Mouse (Mus musculus) hindbrain, postnatal 0 days (tissue): ENCODE measurements around the gene Ush2a. TPM values are rescaled to one million over a fixed set of nuclear protein-coding genes. Genes with fewer than 3 reads are reported as not detected.

Experiments
- ATAC-seq: fragments of 200-750 bp; cut with Nextera tagmentation; 2 replicates; pipeline ENCODE4 v1.8.0; 2017; ENCODE audit warnings: mild to moderate bottlenecking, moderate TSS enrichment, moderate library complexity
- DNase-seq: peaks from one replicate; pipeline ENCODE4 v3.0.0-alpha.2; 2015; ENCODE audit warnings: low spot score
- H3K27ac ChIP-seq: fragments of 300-500 bp; sonication (generic); 2 replicates; pipeline ENCODE4 v1.5.1; 2014; ENCODE audit warnings: mild to moderate bottlenecking
- H3K27me3 ChIP-seq: fragments of 300-500 bp; sonication (generic); 2 replicates; pipeline ENCODE4 v1.6.1; 2014; ENCODE audit warnings: low read length, mixed read lengths; ENCODE audit not compliant: insufficient read depth
- H3K36me3 ChIP-seq: fragments of 300-500 bp; sonication (generic); 2 replicates; pipeline ENCODE4 v1.6.1; 2014; ENCODE audit warnings: low read length, mixed read lengths; ENCODE audit not compliant: insufficient read depth
- H3K4me1 ChIP-seq: fragments of 300-500 bp; sonication (generic); 2 replicates; pipeline ENCODE4 v1.6.1; 2014; ENCODE audit warnings: antibody characterized with exemption, low read length, mixed read lengths; ENCODE audit not compliant: insufficient read depth
- H3K4me2 ChIP-seq: fragments of 300-500 bp; sonication (generic); 2 replicates; pipeline ENCODE4 v1.6.1; 2014; ENCODE audit warnings: low read depth, mild to moderate bottlenecking, low read length, moderate library complexity, mixed read lengths
- H3K4me3 ChIP-seq: fragments of 300-500 bp; sonication (generic); 2 replicates; pipeline ENCODE4 v1.5.1; 2014; ENCODE audit warnings: low read length
- H3K9ac ChIP-seq: fragments of 300-500 bp; sonication (generic); replicated peaks from 2 replicates; pipeline ENCODE4 v1.6.1; 2014; ENCODE audit warnings: mild to moderate bottlenecking, low read length, moderate library complexity, mixed read lengths
- H3K9me3 ChIP-seq: fragments of 300-500 bp; sonication (generic); 2 replicates; pipeline ENCODE4 v1.6.1; 2016; ENCODE audit warnings: low read length, mixed read lengths
- CTCF ChIP-seq: IDR thresholded peaks from 2 replicates; pipeline ENCODE4 v1.5.1; 2016; ENCODE audit warnings: antibody characterized with exemption, control low read depth, low read depth
- WGBS: fragments of 180-500 bp; shearing (Covaris S2); extraction: QIAGEN DNeasy Blood & Tissue Kit; methylation state at CpG from one replicate; pipeline ENCODE4 v1.1.7; 2014; 5-methylcytosine and 5-hydroxymethylcytosine counted together
- polyA plus RNA-seq: library from polyadenylated mRNA; unstranded; fragments of >200 nt; fragmentation: Nextera tagmentation; extraction: Ambion mirVana; gene quantifications from 2 replicates; pipeline ENCODE4 v1.2.1, GENCODE M21; 2015
- total RNA-seq: library from RNA; depleted of rRNA; stranded (reverse); fragments of >200 nt; gene quantifications from 2 replicates; pipeline ENCODE4 v1.2.3, GENCODE M21; 2014

The Ush2a gene
- total and polyA plus RNA-seq, 2 experiments from 2014 or later, result 0.44 to 1.5 TPM

DNA sequence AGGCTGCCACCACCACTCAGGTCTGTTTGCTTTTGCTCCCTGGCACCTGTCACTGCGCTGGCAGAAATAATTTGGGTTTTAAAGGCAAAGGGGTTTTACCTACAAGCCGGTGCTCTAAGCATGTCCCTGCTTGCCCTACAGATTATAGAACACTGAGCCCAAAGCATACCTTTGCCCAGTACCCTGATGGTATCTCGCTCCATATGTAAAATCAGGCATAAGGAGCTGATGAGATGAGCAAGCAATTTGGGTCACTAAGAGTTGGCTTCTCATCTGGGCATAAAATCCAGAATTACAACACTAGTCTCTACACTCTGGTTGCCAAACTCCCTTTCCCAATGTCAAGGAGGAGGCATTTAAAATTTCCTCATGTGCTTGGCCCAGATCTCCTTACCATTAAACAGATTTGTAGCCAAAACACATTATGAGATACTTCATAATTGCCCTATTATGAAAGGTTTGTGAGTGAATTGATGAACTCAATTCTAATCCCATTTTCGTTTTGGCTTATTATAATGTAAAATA, 616.8 kb downstream of the Ush2a start:
- Histone ChIP-seq H3K4me1 (no peaks in the 10 kb centered on the region), H3K27me3 (no peaks in the 10 kb centered on the region), H3K9ac (no peak overlapping the region), H3K4me2 (no peak overlapping the region), H3K9me3 (no peaks in the 10 kb centered on the region), H3K4me3 (no peak overlapping the region), H3K36me3 (no peaks in the 10 kb centered on the region), H3K27ac (no peak overlapping the region)
- ATAC-seq (no peak), DNase-seq (no peak)
- 82% methylated on average over 4 of the region's 4 CpGs for WGBS
- TF ChIP-seq CTCF, result no peak

GRCm38 (mm10) chr1:188896906-188897551, 635.2 kb downstream of the Ush2a start:
- no peaks in the 10 kb centered on the region for H3K9me3 ChIP-seq
- H3K27ac ChIP-seq, result no peak overlapping the region
- ATAC-seq (no peak), DNase-seq (no peak)
- H3K9ac ChIP-seq, result no peak overlapping the region
- no peaks in the 10 kb centered on the region for H3K27me3 ChIP-seq
- no peaks in the 10 kb centered on the region for H3K4me1 ChIP-seq
- H3K36me3 ChIP-seq, result no peaks in the 10 kb centered on the region
- WGBS, result 58% methylated on average over 4 of the region's 4 CpGs
- TF ChIP-seq CTCF, result no peak
- H3K4me3 ChIP-seq, result no peak overlapping the region
- H3K4me2 ChIP-seq, result no peak overlapping the region

DNA sequence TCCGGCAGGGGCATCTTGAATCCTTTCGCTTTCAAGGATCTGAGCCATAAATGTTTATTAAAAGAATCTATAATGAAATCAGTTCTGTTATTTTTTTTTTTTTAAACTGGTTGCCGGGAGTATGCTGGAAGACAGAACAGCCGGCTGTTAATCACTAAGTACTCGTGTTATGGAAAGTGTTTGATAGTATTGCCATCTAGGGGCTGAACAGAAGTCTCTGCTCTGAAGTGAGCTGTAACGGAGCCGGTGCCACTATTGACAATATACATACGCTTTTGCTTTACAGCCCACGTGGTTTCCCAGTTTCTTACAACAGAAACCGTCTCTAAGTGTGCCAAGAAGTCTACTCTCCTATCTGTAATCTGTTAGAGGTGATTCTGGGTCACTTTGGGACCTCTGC, 642.3 kb downstream of the Ush2a start:
- H3K4me2 ChIP-seq, result no peak overlapping the region
- TF ChIP-seq CTCF, result peak; percentile 70
- no peak overlapping the region for H3K9ac ChIP-seq
- H3K4me1 ChIP-seq, result no peaks in the 10 kb centered on the region
- no peaks in the 10 kb centered on the region for H3K27me3 ChIP-seq
- no peaks in the 10 kb centered on the region for H3K9me3 ChIP-seq
- no peak overlapping the region for H3K4me3 ChIP-seq
- H3K36me3 ChIP-seq, result no peaks in the 10 kb centered on the region
- ATAC-seq, result peak; percentile 73; the same call in 1 of the 2 replicates
- H3K27ac ChIP-seq, result no peak overlapping the region
- peak; percentile 83 for DNase-seq
- 25% methylated on average over 10 of the region's 10 CpGs for WGBS

- Histone ChIP-seq H3K27ac (no peak overlapping the region), H3K9me3 (no peaks in the 10 kb centered on the region), H3K36me3 (no peaks in the 10 kb centered on the region), H3K27me3 (no peaks in the 10 kb centered on the region), H3K4me3 (no peak overlapping the region), H3K4me2 (no peak overlapping the region), H3K9ac (no peak overlapping the region), H3K4me1 (no peaks in the 10 kb centered on the region)
- ATAC-seq (no peak), DNase-seq (no peak)
- WGBS, result 83% methylated on average over 7 of the region's 7 CpGs
- TF ChIP-seq CTCF, result no peak
Observed at GRCm38 (mm10) chr1:188906175-188906574, 644.4 kb downstream of the Ush2a start.

DNA sequence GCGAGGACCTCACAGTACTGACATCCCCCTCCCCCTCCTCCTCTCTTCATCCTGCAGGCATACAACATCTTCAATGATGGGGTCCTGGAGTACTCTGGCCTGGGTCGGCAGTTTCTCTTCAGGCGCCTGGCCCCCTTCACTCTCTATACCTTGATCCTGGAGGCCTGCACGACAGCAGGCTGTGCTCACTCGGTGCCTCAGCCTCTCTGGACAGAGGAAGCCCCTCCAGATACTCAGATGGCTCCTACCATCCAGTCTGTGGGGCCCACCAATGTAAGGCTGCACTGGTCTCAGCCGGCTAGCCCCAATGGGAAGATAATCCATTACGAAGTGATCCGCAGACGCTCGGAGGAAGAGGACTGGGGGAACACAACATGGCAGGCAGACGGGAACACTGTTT, 648.8 kb downstream of the Ush2a start:
- H3K9me3 ChIP-seq, result no peaks in the 10 kb centered on the region
- DNase-seq (no peak), ATAC-seq (no peak)
- H3K27me3 ChIP-seq, result no peaks in the 10 kb centered on the region
- no peak overlapping the region for H3K9ac ChIP-seq
- H3K4me3 ChIP-seq, result no peak overlapping the region
- H3K4me1 ChIP-seq, result no peaks in the 10 kb centered on the region
- 92% methylated on average over 11 of the region's 11 CpGs for whole genome bisulfite sequencing
- TF ChIP-seq CTCF, result no peak
- H3K27ac ChIP-seq, result no peak overlapping the region
- H3K4me2 ChIP-seq, result no peak overlapping the region
- no peaks in the 10 kb centered on the region for H3K36me3 ChIP-seq

GRCm38 (mm10) chr1:188919946-188920345, 658.1 kb downstream of the Ush2a start:
- no peaks in the 10 kb centered on the region for H3K36me3 ChIP-seq
- DNase-seq, result peak; percentile 6
- no peak overlapping the region for H3K4me2 ChIP-seq
- H3K27ac ChIP-seq, result no peak overlapping the region
- 33% methylated on average over 1 of the region's 1 CpGs for WGBS
- no peak for ATAC-seq
- no peaks in the 10 kb centered on the region for H3K4me1 ChIP-seq
- H3K9me3 ChIP-seq, result no peaks in the 10 kb centered on the region
- H3K9ac ChIP-seq, result no peak overlapping the region
- H3K4me3 ChIP-seq, result no peak overlapping the region
- H3K27me3 ChIP-seq, result no peaks in the 10 kb centered on the region
- TF ChIP-seq CTCF, result no peak

- Histone ChIP-seq H3K4me1 (no peaks in the 10 kb centered on the region), H3K4me2 (no peak overlapping the region), H3K9me3 (no peaks in the 10 kb centered on the region), H3K36me3 (no peaks in the 10 kb centered on the region), H3K27ac (no peak overlapping the region), H3K27me3 (no peaks in the 10 kb centered on the region), H3K9ac (no peak overlapping the region), H3K4me3 (no peak overlapping the region)
- DNase-seq (no peak), ATAC-seq (no peak)
- no peak for TF ChIP-seq CTCF
- 69% methylated on average over 14 of the region's 14 CpGs for WGBS
Observed at GRCm38 (mm10) chr1:188937246-188937780, 675.5 kb downstream of the Ush2a start.
